Mouse (Mus musculus): Measurements from ENCODE around the gene Coil.
"Not testable (repeated sequence)": the region's sequence is repeated elsewhere in the genome, so short reads cannot be mapped to it uniquely, and the experiment has no call there.

The Coil gene

DNA sequence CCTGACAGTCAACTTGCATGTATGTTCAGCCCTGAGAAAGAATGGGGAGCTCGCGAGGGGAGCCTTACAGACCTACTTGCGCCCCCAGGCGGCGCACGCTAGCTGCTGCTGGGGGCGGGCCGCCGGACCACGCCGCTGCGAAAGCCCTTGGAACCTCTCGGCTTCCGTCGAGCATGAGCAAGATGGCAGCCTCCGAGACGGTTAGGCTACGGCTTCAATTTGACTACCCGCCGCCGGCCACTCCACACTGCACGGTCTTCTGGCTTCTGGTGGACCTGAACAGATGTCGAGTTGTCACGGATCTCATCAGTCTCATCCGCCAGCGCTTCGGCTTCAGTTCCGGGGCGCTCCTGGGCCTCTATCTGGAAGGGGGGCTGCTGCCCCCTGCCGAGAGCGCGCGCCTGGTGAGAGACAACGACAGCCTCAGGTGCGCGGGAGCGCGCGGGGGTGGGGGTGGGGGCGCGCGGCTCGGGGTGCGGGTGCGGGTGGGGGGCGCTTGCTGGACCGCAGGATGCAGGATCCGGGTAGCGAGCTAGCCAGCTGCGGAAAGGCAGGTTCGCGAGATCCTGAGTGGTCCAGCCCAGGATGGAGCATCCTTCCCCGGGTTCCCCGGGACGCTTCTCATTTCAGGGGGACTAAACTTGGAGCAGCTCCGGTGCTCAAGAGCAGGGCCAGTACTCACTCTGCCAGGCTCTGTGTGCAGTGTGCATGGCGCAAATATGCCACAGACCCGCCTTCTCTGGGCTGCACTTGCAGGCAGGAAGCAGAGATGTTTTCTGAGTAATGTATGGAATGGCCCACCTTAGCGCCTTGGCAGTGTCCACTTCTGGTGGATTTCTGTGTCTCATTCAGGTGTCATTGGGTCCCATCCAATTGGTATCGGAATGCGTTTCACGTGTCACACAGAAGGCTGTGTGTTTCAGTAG lies 4.0 kb downstream of the Coil start:
- DNase-seq: peak; percentile 93

DNA sequence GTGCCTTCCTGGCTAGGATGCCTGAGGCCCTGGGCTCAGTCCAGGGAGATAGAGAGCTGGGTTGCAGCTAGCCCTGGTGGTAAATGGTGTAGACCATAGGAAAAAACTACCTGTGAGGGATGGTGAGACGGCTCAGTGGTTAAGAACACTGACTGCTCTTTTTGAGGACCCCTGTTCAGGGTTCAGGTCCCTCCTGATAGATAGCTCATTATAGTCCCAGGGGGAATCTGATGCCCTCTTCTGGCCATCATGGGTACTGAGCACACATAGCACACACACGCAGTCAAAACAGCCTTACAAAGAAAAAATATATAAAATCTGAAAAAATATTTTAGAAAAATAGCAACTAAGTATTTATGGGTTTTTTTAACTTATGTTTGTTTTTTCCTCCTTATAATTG lies 6.3 kb downstream of the Coil start:
- DNase-seq: peak; percentile 22

DNA sequence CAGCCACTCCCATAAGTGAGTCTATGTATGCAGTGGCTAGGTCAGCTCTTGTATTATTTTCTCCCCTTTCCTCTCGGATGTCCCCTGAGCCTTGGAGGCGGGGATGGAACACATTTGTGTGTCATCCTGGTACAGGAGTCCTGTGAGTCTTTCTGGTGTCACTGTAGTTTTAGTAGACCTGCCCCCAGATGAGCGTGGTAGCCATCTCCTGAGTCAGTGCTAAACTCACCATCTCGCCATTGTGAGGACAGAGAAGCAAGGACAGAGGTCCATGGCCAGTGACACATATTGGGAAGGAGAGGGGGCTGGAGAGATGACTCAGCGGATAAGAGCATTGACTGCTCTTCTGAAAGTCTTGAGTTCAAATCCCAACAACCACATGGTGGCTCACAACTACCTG lies 7.1 kb downstream of the Coil start:
- no peak for DNase-seq

DNA sequence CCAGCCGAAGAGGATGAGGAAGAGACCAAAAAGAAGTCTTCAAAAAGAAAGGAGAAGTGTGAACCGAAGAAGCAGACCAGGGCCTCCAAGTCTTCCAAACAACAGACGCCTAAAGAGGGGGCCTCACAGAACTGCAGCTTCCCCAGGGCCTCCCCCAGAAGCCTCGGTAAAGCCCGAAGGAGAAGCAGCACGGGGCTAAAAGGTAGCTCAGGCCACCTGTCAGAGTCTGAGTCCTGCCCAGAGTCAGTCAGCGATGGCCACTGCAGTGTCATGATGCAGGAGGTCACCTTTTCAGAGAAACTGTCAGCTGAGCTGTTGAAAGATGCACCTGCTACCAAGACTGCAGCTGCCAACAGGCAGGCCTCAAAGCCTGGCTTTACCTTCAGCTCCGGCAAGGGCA lies 11.3 kb downstream of the Coil start:
- no peak for DNase-seq

DNA sequence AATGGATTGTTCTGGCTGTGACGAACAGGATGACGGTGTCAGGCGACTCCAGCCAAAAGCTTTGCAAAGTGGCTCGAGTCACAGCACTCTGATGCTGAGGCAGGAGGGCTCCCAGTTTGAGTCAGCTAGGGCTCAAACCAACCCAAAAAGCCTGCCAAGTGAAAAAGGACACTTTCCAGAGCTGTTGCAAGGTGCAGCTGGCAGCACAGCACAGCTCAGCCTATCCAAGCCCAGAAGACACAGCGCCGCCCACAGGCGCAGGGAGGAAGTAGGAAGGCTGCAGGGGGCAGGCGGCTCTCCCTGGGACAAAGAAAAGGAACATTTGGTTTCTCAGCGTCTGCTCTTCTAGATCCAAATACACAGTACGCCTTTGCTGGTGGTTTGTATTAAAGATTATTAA lies 16.6 kb downstream of the Coil start:
- DNase-seq: no peak

DNA sequence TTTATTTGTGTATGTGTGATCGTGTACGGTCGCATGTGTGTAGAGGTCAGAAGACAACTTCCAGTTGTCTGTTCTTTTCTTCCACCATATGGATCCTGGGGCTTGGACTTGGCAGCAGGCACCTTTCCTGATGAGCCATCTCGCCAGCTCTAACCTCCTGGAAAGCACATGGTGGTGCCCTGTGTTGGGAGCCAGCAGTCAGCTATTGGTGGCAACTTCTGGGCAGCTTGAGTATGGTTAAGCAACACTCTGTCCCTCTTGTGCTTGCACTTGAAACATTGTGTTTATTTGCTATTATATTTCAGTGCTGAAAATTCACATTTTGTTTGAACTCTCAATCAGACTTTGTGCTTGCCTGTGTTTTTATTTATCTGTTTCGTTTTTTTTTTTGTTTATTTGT lies 18.9 kb downstream of the Coil start:
- no peak for DNase-seq

DNA sequence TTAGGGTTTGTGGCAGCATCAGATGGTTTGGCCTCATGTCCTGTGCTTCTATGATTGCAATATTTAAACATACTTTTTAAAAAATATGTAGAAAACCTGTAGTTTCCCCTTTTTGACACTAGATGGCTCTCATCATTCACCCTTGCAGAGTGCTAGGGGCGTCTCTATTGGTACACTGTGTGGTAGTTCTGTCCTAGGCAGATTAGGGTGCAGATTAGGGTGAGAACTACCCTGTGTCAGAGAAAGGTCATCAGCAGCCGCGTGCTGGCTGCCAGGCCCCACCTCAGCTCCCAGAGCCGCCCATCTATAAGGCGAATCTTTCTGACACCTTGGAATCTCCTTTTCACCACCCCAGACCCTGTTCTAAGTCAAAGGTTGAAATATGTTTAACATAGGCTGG lies 19.5 kb downstream of the Coil start:
- DNase-seq: peak; percentile 9

DNA sequence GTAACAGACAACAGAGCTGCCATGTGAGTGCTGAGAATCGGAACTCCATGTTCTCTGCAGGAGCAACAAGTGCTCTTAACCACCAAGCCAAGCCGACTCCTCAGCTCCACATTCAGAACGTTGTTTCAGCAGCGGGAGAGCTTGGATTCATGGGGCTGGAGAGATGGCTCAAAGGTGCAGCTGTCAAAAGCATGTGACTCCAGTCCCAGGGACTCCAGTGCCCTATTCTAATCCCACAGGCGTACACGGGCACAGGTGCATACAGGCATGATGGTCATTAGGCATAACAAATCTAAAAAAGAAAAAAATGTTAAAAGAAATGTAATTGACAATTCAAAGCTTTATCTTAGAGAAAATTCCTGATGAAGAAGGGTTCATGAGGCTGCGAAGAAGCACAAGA lies 23.1 kb downstream of the Coil start:
- DNase-seq: no peak

DNA sequence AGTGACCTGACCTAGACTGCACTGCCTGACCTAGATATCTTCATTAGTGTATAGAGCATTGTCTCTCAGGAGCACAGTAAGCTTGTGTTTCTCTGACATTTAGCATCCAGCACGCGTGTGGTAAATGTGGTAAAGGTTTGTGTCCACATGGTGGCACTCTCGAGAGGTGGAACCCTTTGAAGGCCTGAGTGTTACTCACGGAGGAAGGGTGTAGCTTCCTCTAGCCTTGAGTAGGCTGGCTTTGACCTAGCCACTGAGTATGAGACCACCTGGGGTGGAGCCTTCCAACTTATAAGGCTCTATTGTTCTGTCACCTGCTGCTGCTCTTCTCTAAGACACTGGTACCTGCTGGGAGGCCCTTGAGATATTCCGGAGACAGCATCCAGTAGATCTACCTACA lies 23.6 kb downstream of the Coil start:
- peak; percentile 87 for DNase-seq

DNA sequence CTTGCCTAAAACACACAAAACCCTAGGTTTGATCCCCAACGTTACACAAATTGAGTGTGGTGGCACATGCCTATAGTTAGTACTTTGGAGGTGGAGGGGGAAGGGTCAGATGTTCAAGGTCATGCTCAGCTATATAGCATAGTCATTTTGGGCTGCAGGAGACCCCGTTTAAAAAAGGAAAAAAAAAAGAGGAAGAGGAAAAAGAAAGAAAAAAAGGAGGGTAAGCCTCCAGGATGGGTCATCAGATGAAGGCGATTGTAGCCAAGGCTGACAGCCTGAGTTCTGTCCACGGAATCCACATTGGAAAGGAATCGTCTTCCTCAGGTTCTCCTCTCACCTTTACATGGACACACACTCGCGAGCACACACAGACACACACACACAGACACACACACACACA lies 24.4 kb downstream of the Coil start:
- DNase-seq: no peak

DNA sequence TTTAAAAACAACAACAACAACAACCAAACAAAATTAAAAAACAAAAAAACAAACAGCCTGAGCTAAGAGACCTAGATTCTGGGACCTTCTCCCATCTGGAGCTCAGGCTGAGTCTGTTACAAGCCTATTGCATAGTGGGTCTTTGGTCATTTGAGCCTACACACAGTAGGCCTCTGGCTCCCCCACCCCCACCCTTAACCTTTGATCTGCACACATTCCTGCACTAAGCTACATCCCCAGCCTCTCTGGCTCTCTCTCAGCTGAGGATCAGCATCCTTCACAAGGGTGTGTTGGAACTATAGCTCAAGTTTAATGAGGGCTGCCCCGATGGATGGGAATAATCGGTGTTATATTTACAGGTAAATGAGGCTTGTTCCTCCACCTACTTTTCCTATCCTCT lies 25.6 kb downstream of the Coil start:
- no peak for DNase-seq

DNA sequence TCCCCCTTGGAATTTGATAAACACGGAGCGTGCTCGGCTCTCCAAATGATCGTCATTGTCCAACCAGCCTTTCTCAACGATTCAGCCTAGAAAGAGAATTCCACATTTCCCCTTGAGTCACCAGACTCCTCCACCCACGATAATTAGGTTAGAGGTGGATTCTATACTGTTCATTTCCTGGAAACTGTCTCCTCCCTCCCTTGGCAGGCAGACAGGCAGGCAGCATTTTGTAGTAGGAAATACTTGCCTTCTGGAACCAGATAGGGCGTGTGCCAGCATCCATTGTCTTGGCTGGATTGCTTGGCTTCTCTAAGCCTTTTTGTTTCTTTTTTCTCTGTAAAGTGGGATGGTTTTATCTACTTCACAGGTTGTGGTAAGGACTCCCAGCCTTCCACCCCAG lies 26.4 kb downstream of the Coil start:
- DNase-seq: no peak

DNA sequence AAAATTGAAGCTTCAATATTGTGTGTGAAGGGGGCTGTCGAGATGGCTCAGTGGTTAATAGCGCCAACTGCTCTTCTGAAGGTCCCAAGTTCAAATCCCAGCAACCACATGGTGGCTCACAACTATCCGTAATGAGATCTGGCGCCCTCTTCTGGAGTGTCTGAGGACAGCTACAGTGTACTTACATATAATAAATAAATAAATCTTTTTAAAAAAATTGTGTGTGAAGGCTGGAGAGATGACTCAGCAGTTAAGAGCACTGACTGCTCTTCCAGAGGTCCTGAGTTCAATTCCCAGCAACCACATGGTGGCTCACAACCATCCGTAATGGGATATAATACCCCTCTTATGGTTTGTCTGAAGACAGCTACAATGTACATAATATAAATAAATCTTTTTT lies 27.3 kb downstream of the Coil start:
- not testable (repeated sequence) for DNase-seq

DNA sequence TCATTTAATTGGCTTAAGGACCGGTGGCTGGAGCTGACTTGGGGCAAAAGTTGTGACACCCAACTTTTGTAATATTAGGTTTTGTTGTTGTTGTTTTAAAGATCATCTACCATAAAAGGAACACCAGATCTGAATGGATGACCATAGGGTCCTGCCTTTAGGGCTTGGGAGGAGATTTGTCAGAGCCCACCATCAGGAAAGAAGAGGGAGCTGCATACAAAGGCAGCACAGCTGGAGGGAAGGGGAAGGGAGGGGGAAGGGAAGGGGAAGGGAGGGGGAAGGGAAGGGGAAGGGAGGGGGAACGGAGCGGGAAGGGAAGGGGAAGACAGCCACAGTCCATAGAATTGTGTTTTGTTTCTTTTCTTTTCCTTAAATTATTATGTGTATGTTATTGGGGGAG lies 28.4 kb downstream of the Coil start:
- no peak for DNase-seq

DNA sequence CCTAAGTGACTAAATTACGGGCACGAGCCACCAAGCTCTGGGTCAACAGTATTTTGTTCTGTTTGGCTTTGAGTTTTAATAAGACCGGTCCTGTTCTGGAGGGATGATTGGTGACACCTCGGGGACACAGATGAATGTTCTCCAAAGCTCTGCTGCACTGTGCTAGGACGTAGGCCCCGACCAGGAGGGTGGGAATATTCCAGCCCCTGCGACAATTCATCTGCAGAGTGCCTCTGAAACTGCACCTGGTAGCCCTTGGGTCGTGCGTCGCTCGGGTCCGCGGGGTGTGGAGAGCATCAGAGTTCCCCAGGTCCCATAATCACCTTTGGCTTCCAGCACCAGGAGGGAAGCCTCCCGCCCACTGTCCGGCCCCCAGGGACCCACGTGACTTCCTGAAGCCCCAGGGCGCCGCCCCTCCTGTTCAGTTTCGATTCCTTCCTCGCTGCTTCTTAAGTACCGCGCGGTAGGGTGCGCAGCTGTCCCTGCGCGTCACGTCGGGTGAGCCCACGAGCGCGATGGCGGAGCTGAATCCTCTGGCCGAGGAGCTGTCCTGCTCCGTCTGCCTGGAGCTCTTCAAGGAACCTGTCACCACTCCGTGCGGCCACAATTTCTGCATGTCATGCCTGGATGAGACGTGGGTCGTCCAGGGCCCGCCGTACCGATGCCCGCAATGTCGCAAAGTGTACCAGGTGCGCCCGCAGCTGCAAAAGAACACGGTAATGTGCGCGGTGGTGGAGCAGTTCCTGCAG lies 29.1 kb downstream of the Coil start, which contains the start of gene Trim25:
TSS of gene Trim25 (plus strand) at position 403 of the 749 bp plus-strand sequence.
- peak; percentile 94 for DNase-seq

DNA sequence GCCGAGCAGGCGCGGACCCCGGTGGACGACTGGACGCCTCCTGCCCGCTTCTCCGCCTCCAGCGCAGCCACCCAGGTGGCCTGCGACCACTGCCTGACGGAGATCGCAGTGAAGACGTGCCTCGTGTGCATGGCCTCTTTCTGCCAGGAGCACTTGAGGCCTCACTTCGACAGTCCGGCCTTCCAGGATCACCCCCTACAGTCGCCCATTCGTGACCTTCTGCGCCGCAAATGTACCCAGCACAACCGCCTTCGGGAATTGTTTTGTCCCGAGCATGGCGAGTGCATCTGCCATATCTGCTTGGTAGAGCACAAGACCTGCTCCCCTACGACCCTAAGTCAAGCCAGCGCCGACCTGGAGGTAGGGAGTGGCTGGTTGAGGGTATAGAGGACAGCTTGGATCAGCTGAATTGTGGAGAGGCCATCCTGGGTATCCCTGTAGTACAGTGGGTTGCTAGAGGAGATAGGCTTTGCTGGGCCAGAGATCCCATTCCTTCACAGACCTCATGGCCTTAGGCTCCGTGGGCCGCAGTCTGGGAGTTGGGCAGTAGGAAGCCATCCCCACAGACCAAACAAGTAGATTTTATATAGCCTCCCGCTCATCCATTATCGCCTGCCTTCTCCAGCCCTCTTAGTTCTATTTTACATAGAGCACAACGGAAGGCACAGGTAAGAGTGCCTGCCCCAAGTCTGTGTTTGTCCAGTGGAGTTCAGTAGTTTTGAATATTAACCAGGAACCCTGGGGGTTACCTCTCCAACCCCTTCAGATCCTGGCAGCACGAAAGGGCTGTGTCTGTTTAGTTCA lies 29.9 kb downstream of the Coil start:
- no peak for DNase-seq

DNA sequence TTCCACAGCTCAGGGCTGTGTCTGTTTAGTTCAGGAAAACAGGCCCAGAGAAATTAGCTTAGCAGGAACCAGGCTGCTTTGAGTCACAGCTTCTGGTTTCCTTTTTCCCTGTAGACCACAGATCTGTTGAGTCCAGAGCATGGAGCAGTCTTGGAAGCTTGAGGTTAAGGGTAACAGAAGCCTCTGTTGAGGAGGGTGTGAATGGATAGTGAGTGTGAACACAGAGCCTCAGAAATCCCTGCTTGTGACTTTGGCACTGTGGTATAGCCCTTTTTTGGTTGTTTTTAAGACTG lies 30.4 kb downstream of the Coil start:
- no peak for DNase-seq

DNA sequence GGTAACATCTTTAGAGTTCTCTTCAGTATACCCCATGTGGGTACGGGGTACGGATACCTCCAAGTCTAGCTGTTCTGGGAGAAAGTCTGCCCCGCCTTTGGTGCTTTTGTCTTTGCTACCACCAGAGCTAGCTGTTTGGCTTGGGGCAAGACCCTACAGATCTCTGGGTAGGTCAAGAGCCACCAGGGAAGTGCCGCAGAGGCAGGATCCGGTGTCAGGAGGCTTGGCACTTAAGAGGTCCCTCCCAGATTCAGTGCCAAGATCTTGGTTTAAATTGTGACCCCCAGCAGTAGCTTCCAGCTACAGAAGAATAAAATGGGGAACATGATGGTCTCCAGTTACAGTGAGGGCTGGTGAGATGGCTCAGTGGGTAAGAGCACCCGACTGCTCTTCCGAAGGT lies 31.5 kb downstream of the Coil start:
- no peak for DNase-seq

DNA sequence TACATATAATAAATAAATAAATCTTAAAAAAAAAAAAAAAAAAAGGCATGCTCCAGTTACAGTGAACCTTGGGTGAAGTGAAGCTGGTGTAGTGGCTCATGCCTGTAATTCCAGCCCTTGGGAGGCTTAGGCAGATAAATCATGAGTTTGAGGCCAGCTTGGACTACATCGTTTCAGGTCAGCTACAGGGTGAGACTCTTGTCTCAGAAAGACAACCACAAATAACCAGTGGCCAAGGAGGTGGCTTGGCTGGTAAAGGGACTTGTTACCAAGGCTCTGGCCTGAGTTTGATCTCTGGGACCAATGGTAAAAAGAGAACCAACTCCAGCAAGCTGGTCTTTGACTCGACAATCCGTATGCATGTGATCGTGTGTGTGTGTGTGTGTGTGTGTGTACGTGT lies 32.0 kb downstream of the Coil start:
- no peak for DNase-seq

DNA sequence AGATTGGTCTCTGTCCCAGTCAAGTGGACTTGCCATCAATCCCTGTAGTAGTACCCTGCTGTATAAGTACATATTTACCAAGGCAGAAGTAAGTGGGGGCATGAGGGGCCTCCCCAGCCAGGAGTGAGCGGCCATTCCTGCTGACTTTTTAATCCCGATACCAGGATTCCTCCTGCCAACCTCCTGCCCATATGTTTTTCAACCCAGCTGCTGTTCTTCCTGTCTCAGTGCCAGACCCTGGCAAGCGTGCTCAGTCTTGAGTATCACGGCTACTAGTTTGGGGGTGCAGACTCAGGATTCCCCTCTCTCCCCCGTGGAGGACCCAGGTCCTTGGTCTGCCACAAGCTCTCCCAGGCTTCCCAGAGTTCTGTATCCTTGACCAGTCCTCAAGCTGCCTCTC lies 32.6 kb downstream of the Coil start:
- DNase-seq: no peak

DNA sequence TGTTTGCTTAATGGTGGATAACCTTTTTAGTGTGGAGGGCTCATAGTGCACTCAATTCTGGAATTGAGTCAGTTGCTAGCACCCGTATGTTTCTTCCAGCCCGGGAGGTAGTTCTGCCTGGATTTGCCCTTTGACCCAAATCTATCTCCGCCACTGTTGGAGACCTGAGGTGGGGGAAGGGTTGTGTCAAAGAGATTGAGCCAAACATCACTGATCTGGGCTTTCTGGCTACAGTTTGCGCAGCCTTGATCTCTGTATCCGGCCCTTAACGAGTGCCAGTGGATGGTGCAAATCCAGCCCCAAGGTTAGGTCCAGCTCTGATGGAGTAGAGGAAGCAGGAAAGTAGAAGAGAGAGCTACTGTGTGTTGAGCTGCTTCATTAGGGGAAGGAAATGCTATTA lies 33.0 kb downstream of the Coil start:
- DNase-seq: no peak

DNA sequence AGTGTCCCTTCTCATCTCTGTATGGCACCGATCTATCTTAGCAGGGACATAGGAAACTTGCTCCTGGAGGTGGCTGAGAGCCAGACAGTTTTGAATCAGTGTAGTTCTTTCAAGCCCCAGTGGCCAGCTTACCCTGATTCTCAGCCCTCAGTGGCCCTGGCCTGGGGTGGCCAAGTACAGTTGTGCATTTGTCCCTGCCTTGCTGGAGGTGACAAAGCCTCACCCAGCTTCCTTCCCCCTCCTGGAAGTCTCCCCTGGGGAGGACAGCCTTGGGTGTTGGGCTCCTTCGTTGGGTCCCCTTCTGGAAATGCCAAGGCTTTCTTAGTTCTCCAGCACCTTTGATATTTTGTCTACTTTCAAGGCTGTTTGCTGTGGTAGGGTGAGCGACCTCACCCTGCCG lies 33.7 kb downstream of the Coil start:
- no peak for DNase-seq

DNA sequence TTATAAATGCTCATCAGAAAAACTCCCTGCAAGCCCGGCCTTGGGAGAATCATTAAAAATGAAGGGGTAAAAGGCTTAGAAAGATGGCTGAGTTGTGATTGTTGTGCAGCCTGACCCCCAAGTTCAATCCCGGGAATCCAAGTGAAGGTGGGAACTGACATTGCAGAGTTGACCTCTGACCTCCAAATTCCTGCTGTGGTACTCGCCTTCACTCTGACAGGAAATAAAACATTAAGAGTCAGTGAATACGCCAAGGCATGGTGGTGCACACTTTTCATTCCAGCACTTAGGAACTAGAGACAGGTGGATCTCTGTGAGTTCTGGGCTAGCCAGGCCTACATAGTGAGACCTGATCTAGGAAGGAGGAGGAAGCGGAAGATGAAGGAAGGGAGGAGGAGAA lies 35.4 kb downstream of the Coil start:
- DNase-seq: no peak

DNA sequence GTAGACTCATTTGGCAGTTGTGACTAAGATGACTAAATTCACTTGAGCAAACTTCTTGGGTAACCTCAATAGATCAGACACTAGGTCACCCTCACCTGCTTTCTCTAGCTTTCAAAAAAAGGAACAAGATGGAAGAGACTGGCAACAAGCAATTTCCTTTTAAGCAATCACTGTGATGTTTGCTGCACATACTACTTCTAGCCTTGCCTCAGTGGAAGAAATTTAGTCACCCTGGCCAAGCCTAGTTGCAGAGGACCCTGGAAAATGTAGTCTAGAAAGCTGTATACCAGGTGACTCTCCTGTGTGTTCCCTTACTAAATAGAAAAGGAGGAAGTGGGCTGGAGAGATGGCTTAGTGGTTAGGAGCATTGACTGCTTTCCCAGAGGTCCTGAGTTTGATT lies 36.4 kb downstream of the Coil start:
- DNase-seq: no peak

All from thymus, postnatal 25 days (tissue).